Mouse (Mus musculus): Measurements from ENCODE around the gene Olfr92.

Gene Olfr92

GRCm38 (mm10) chr17:37061435-37061834 is 58.5 kb downstream of the Olfr92 start:
- DNase-seq, result no peak

All from embryo, embryonic 11 days (tissue).